Mouse (Mus musculus): ENCODE measurements at regions not wholly inside any gene's neighbourhood (a gene's known extent, or its start where the extent isn't known, plus 50 kb on each side); places are given as distances from the start of the nearest gene placed in this dataset.

- no peak for DNase-seq (ENCODE audit: low read depth in 2 of 2, low spot score in 2 of 2)
Observed at GRCm38 (mm10) chr11:109039792-109040518, 104.2 kb downstream of the E030025P04Rik start.

GRCm38 (mm10) chr11:109039060-109039791 is 104.9 kb downstream of the E030025P04Rik start:
- no peak for DNase-seq (ENCODE audit: low read depth in 2 of 2, low spot score in 2 of 2)

GRCm38 (mm10) chr11:109038136-109038535 is 106.0 kb downstream of the E030025P04Rik start:
- DNase-seq (ENCODE audit: low read depth in 2 of 2, low spot score in 2 of 2): no peak

GRCm38 (mm10) chr11:109034596-109034995 is 109.6 kb downstream of the E030025P04Rik start:
- DNase-seq (ENCODE audit: low read depth in 2 of 2, low spot score in 2 of 2): no peak

- DNase-seq (ENCODE audit: low read depth in 2 of 2, low spot score in 2 of 2): no peak
Observed at GRCm38 (mm10) chr11:109034072-109034471, 110.1 kb downstream of the E030025P04Rik start.

- no peak for DNase-seq (ENCODE audit: low read depth in 2 of 2, low spot score in 2 of 2)
Observed at GRCm38 (mm10) chr11:109032729-109033128, 111.4 kb downstream of the E030025P04Rik start.

- peak in 1 of 2 experiments; percentile 24 for DNase-seq (ENCODE audit: low read depth in 2 of 2, low spot score in 2 of 2)
Observed at GRCm38 (mm10) chr11:109030486-109030885, 110.3 kb downstream of the Axin2 start.

GRCm38 (mm10) chr11:109029894-109030293 is 109.7 kb downstream of the Axin2 start:
- DNase-seq (ENCODE audit: low read depth in 2 of 2, low spot score in 2 of 2): no peak

- DNase-seq (ENCODE audit: low read depth in 2 of 2, low spot score in 2 of 2): no peak
Observed at GRCm38 (mm10) chr11:109014806-109015205, 94.7 kb downstream of the Axin2 start.

- no peak for DNase-seq (ENCODE audit: low read depth in 2 of 2, low spot score in 2 of 2)
Observed at GRCm38 (mm10) chr11:109011161-109011560, 91.0 kb downstream of the Axin2 start.

GRCm38 (mm10) chr11:109008872-109009271 is 88.7 kb downstream of the Axin2 start:
- no peak for DNase-seq (ENCODE audit: low read depth in 2 of 2, low spot score in 2 of 2)

- no peak for DNase-seq (ENCODE audit: low read depth in 2 of 2, low spot score in 2 of 2)
Observed at GRCm38 (mm10) chr11:109005681-109006080, 85.5 kb downstream of the Axin2 start.

Data from CD8-positive naive resting alpha-beta T cell, adult 2 months (primary cell).